27 mouse cellular contexts compared by ENCODE assay signal in genomic region chr11:100920887-100921624, GRCm38 (mm10). TPM values are rescaled to one million over a fixed set of nuclear protein-coding genes. Genes with fewer than 3 reads are reported as not detected.
DNase-seq lines count a peak whose midpoint lies in the region; ATAC-seq and TF ChIP-seq lines count a peak whose summit lies in the region.
"Had no signal": no experiment of that assay in that cellular context is flagged by ENCODE, and none has a peak within 500 bp of the region (broad histone marks: within the 10 kb centered on the region; RNA-seq: fewer than 3 reads in every experiment).

No protein-coding gene starts in this region.

- no peak for TF ChIP-seq CTCF in liver, adult 2 months (IDR thresholded peaks at IDR 0.05; ENCODE audit: low read depth, low read length)
- TF ChIP-seq CTCF in lung, postnatal 0 days (IDR thresholded peaks at IDR 0.05), result no peak

- peak overlapping the region; percentile 34 for H3K27ac ChIP-seq in liver, adult 2 months (replicated peaks; ENCODE audit: insufficient read depth, low read depth, low read length)
- H3K27ac ChIP-seq in liver, embryonic 15.5 days (replicated peaks), result peak overlapping the region; percentile 38; the same call in 1 of the 2 replicates
- H3K27ac ChIP-seq in lung, postnatal 0 days (ENCODE audit: low read length), result no peak overlapping the region
- no peak overlapping the region for H3K27ac ChIP-seq in hindbrain, embryonic 13.5 days
- no peak overlapping the region for H3K27ac ChIP-seq in heart, embryonic 10.5 days
- H3K27ac ChIP-seq: gastrocnemius, adult 2 months; hindbrain, postnatal 0 days; kidney, postnatal 0 days; macrophage; stomach, embryonic 15.5 days had no signal

- 72% methylated on average over 4 of the region's 4 CpGs for WGBS in liver, adult 2 months
- 56% methylated on average over 4 of the region's 4 CpGs for WGBS in liver, embryonic 15.5 days (ENCODE audit: insufficient replicate concordance)
- 82% methylated on average over 4 of the region's 4 CpGs for WGBS in lung, postnatal 0 days
- 90% methylated on average over 4 of the region's 4 CpGs for WGBS in hindbrain, embryonic 13.5 days
- 76% methylated on average over 4 of the region's 4 CpGs for WGBS in heart, embryonic 10.5 days

- H3K4me2 ChIP-seq in liver, embryonic 15.5 days, result peak overlapping the region; percentile 36; the same call in 1 of the 2 replicates
- H3K4me2 ChIP-seq in lung, postnatal 0 days (replicated peaks; ENCODE audit: low read depth, low read length), result no peak overlapping the region
- H3K4me2 ChIP-seq in hindbrain, embryonic 13.5 days, result no peak overlapping the region
- H3K4me2 ChIP-seq: stomach, embryonic 15.5 days had no signal

- intact Hi-C loops in left cerebral cortex, postnatal 25 days (cut with DNase I), result no loop called here

- DNase-seq in A20 (ENCODE audit: low read depth, low spot score) (peak; percentile 29), NIH3T3 (ENCODE audit: low read depth) (peak; percentile 31)
- peak; percentile 49 for DNase-seq in liver, adult 2 months (ENCODE audit: extremely low read depth, low read depth, low spot score)
- no peak for DNase-seq in lung, postnatal 0 days (ENCODE audit: low spot score)
- no peak for DNase-seq in left cerebral cortex, postnatal 25 days (ENCODE audit: low spot score in 2 of 2)
- no peak for DNase-seq in heart, embryonic 10.5 days (ENCODE audit: low spot score)
- DNase-seq: adrenal gland, adult 2 months; adrenal gland, postnatal 36 days; cerebellum, adult 8-10 months; cerebellum, postnatal 36 days; gastrocnemius, adult 2 months; kidney, adult 8-10 months; lung, adult 18-20 months; lung, postnatal 10 days; midbrain, embryonic 14.5 days; retina, postnatal 1 day; right cerebral cortex, postnatal 14 days had no signal

- no peak for TF ChIP-seq EP300 in lung, postnatal 0 days (IDR thresholded peaks at IDR 0.05)

- peak; percentile 58; the same call in 1 of the 2 replicates for ATAC-seq in liver, embryonic 15.5 days (ENCODE audit: insufficient read depth)
- ATAC-seq in lung, postnatal 0 days, result no peak
- no peak for ATAC-seq in hindbrain, embryonic 13.5 days (ENCODE audit: low FRiP score)
- ATAC-seq: forebrain, embryonic 14.5 days; hindbrain, postnatal 0 days; intestine, embryonic 16.5 days; Patski had no signal

- H3K4me3 ChIP-seq in liver, adult 2 months (ENCODE audit: insufficient read depth, low read depth, low read length), result no peak overlapping the region
- no peak overlapping the region for H3K4me3 ChIP-seq in liver, embryonic 15.5 days (replicated peaks)
- no peak overlapping the region for H3K4me3 ChIP-seq in lung, postnatal 0 days (ENCODE audit: low read depth, low read length)
- no peak overlapping the region for H3K4me3 ChIP-seq in hindbrain, embryonic 13.5 days
- no peak overlapping the region for H3K4me3 ChIP-seq in heart, embryonic 10.5 days
- H3K4me3 ChIP-seq: gastrocnemius, adult 2 months; stomach, embryonic 15.5 days had no signal

- H3K9me3 ChIP-seq in liver, embryonic 15.5 days (replicated peaks), result no peaks in the 10 kb centered on the region
- H3K9me3 ChIP-seq in lung, postnatal 0 days (ENCODE audit: low read length), result no peaks in the 10 kb centered on the region
- no peaks in the 10 kb centered on the region for H3K9me3 ChIP-seq in hindbrain, embryonic 13.5 days
- H3K9me3 ChIP-seq in heart, embryonic 10.5 days, result no peaks in the 10 kb centered on the region
- H3K9me3 ChIP-seq: stomach, embryonic 15.5 days had no signal

- H3K4me1 ChIP-seq in liver, adult 2 months (ENCODE audit: control insufficient read depth, insufficient read depth, low read length), result peaks cover 55% of the 10 kb centered on the region
- peaks cover 75% of the 10 kb centered on the region for H3K4me1 ChIP-seq in liver, embryonic 15.5 days (replicated peaks)
- no peaks in the 10 kb centered on the region for H3K4me1 ChIP-seq in lung, postnatal 0 days (ENCODE audit: insufficient read depth, low read depth, low read length)
- H3K4me1 ChIP-seq in hindbrain, embryonic 13.5 days (replicated peaks), result no peaks in the 10 kb centered on the region
- H3K4me1 ChIP-seq in heart, embryonic 10.5 days, result peaks cover 12% of the 10 kb centered on the region; the same call in 1 of the 2 replicates
- H3K4me1 ChIP-seq: stomach, embryonic 15.5 days had no signal

- no peak for TF ChIP-seq POLR2A in liver, adult 2 months (IDR thresholded peaks at IDR 0.05; ENCODE audit: extremely low read depth, insufficient read depth, low read length)

- peaks cover 43% of the 10 kb centered on the region for H3K79me2 ChIP-seq in liver, adult 2 months (ENCODE audit: control insufficient read depth, insufficient read depth, low read length)

- H3K27me3 ChIP-seq in liver, adult 2 months (ENCODE audit: control insufficient read depth, insufficient read depth, low read length), result no peaks in the 10 kb centered on the region
- no peaks in the 10 kb centered on the region for H3K27me3 ChIP-seq in liver, embryonic 15.5 days
- H3K27me3 ChIP-seq in lung, postnatal 0 days (replicated peaks; ENCODE audit: insufficient read depth, low read length), result no peaks in the 10 kb centered on the region
- no peaks in the 10 kb centered on the region for H3K27me3 ChIP-seq in hindbrain, embryonic 13.5 days
- H3K27me3 ChIP-seq in heart, embryonic 10.5 days (ENCODE audit: insufficient read depth, poor library complexity, severe bottlenecking), result no peaks in the 10 kb centered on the region
- H3K27me3 ChIP-seq: Patski; stomach, embryonic 15.5 days had no signal

- H3K36me3 ChIP-seq in liver, adult 2 months (ENCODE audit: control insufficient read depth, insufficient read depth, low read length), result peaks cover 6% of the 10 kb centered on the region
- H3K36me3 ChIP-seq in liver, embryonic 15.5 days (replicated peaks), result peaks cover 29% of the 10 kb centered on the region; the same call in 1 of the 2 replicates
- H3K36me3 ChIP-seq in lung, postnatal 0 days (ENCODE audit: insufficient read depth, low read length), result 0 out of 2 replicates have a peak, but pooled peaks cover 4% of the 10 kb centered on the region
- peaks cover 3% of the 10 kb centered on the region; the same call in 1 of the 2 replicates for H3K36me3 ChIP-seq in hindbrain, embryonic 13.5 days
- H3K36me3 ChIP-seq in heart, embryonic 10.5 days, result peaks cover 8% of the 10 kb centered on the region; the same call in 1 of the 2 replicates
- H3K36me3 ChIP-seq: stomach, embryonic 15.5 days had no signal

- no peak overlapping the region for H3K9ac ChIP-seq in liver, adult 2 months (ENCODE audit: low read depth, low read length)
- no peak overlapping the region for H3K9ac ChIP-seq in liver, embryonic 15.5 days
- no peak overlapping the region for H3K9ac ChIP-seq in lung, postnatal 0 days (replicated peaks; ENCODE audit: low read depth)
- H3K9ac ChIP-seq in hindbrain, embryonic 13.5 days, result no peak overlapping the region
- H3K9ac ChIP-seq: stomach, embryonic 15.5 days had no signal

RNA-seq across cellular contexts. Expression of gene Stat3, which starts 18.3 kb away (rescaled TPM):
- 58.5 and 76.4 TPM in 2 replicates for total RNA-seq in liver, adult 2 months (2014; rRNA removed)
- 48.7 and 60.4 TPM in 2 replicates for polyA plus RNA-seq in liver, adult 2 months (2012; rRNA removed)
- polyA plus RNA-seq in liver, embryonic 15.5 days (2015; fragmentation: Nextera tagmentation; extraction: Ambion mirVana), result 35.5 and 40.0 TPM in 2 replicates
- 100 and 120 TPM in 2 replicates for polyA plus RNA-seq in lung, postnatal 0 days (2015; fragmentation: Nextera tagmentation; extraction: Ambion mirVana)
- total RNA-seq in left cerebral cortex, postnatal 25 days (2021), result 10 to 100 TPM; 44.1 to 45.0 TPM
- 51.5 and 53.3 TPM in 2 replicates for polyA plus RNA-seq in hindbrain, embryonic 13.5 days (2015; fragmentation: Nextera tagmentation; extraction: Ambion mirVana)
- polyA plus RNA-seq in heart, embryonic 10.5 days (2016; fragmentation: Nextera tagmentation; extraction: Ambion mirVana), result 33.7 and 41.5 TPM in 2 replicates

RNA-seq across cellular contexts. Expression of gene Cavin1, which starts 49.6 kb away (rescaled TPM):
- 3.8 and 4.1 TPM in 2 replicates for total RNA-seq in liver, adult 2 months (2014; rRNA removed)
- polyA plus RNA-seq in liver, adult 2 months (2012; rRNA removed), result 3.9 and 4.0 TPM in 2 replicates
- 26.9 and 28.1 TPM in 2 replicates for polyA plus RNA-seq in liver, embryonic 15.5 days (2015; fragmentation: Nextera tagmentation; extraction: Ambion mirVana)
- polyA plus RNA-seq in lung, postnatal 0 days (2015; fragmentation: Nextera tagmentation; extraction: Ambion mirVana), result 692 and 736 TPM in 2 replicates
- 10 to 100 TPM; 16.6 to 18.0 TPM for total RNA-seq in left cerebral cortex, postnatal 25 days (2021)
- polyA plus RNA-seq in hindbrain, embryonic 13.5 days (2015; fragmentation: Nextera tagmentation; extraction: Ambion mirVana), result 42.0 and 43.9 TPM in 2 replicates
- 139 and 252 TPM in 2 replicates for polyA plus RNA-seq in heart, embryonic 10.5 days (2016; fragmentation: Nextera tagmentation; extraction: Ambion mirVana)
- total RNA-seq: monocyte, adult 5-6 weeks had no signal

Comparison
In these comparisons a context has a peak if more than half of its experiments do, and no peak if none do; other contexts are left out.
1. DNase-seq: peak in A20 (single experiment), NIH3T3 (single experiment) and liver, adult 2 months (single experiment); none in lung, postnatal 0 days (single experiment), left cerebral cortex, postnatal 25 days (0 of 2) and heart, embryonic 10.5 days (single experiment).
2. H3K27ac ChIP-seq: peak in liver, adult 2 months (single experiment) and liver, embryonic 15.5 days (single experiment); none in lung, postnatal 0 days (single experiment), hindbrain, embryonic 13.5 days (single experiment) and heart, embryonic 10.5 days (single experiment).